In the genomic region with DNA sequence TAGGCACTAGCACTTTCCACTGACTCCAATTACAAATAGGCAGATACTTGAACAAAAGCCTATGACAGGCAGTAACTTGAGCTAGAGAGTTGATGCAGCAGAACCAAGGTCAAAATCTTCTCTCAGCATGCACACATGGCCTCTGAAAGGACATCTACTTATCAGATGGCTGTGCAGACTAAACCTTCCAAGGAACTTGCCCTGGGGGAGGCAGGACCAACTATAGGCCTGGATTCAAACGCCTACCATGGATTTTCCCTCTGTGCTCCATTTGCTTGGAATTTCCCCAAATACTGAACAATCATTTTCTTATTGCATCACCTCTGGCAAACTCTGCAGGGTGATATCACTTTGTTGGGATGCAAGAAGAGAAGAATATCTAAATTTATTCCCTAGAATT, we compare ENCODE assay signal across 9 mouse cellular contexts.
DNase-seq lines count a peak whose midpoint lies in the region; ATAC-seq and TF ChIP-seq lines count a peak whose summit lies in the region.
"Had no signal": no experiment of that assay in that cellular context is flagged by ENCODE, and none has a peak within 500 bp of the region (broad histone marks: within the 10 kb centered on the region; RNA-seq: fewer than 3 reads in every experiment).

No protein-coding gene starts in this region.

- CTCF ChIA-PET in Patski (lab: Charles Lee): no interaction called here

- H3K4me3 ChIP-seq in kidney, embryonic 15.5 days (replicated peaks): no peak overlapping the region
- H3K4me3 ChIP-seq in neural tube, embryonic 15.5 days (replicated peaks): no peak overlapping the region
- H3K4me3 ChIP-seq: midbrain, embryonic 10.5 days had no signal

- no peak overlapping the region for H3K27ac ChIP-seq in kidney, embryonic 15.5 days
- H3K27ac ChIP-seq in neural tube, embryonic 15.5 days (replicated peaks): no peak overlapping the region
- H3K27ac ChIP-seq: midbrain, embryonic 10.5 days had no signal

- H3K4me2 ChIP-seq in kidney, embryonic 15.5 days: no peak overlapping the region
- H3K4me2 ChIP-seq in neural tube, embryonic 15.5 days: no peak overlapping the region

- WGBS in kidney, embryonic 15.5 days: 37% methylated on average over 1 of the region's 1 CpGs
- WGBS in neural tube, embryonic 15.5 days: 81% methylated on average over 1 of the region's 1 CpGs

- no peak for DNase-seq in kidney, adult 11 months
- peak; percentile 61 for DNase-seq in Patski (ENCODE audit: low read depth, low spot score)
- peak; percentile 7 for DNase-seq in embryo, embryonic 9.5 days (ENCODE audit: extremely low spot score)
- peak; percentile 59 to 67 for DNase-seq in heart, postnatal 10 days
- DNase-seq in right cerebral cortex, postnatal 14 days: no peak

- POLR2A ChIA-PET in Patski (lab: Charles Lee): no interaction called here

- no peak for TF ChIP-seq CTCF in Patski (IDR thresholded peaks at IDR 0.05)

- no peaks in the 10 kb centered on the region for H3K4me1 ChIP-seq in kidney, embryonic 15.5 days
- no peaks in the 10 kb centered on the region for H3K4me1 ChIP-seq in neural tube, embryonic 15.5 days
- H3K4me1 ChIP-seq: midbrain, embryonic 10.5 days had no signal

- H3K9me3 ChIP-seq in kidney, embryonic 15.5 days (replicated peaks): no peaks in the 10 kb centered on the region
- H3K9me3 ChIP-seq in neural tube, embryonic 15.5 days (replicated peaks): no peaks in the 10 kb centered on the region
- H3K9me3 ChIP-seq: midbrain, embryonic 10.5 days had no signal

- H3K27me3 ChIP-seq in kidney, embryonic 15.5 days: no peaks in the 10 kb centered on the region
- H3K27me3 ChIP-seq in Patski: no peaks in the 10 kb centered on the region
- H3K27me3 ChIP-seq in neural tube, embryonic 15.5 days (replicated peaks): no peaks in the 10 kb centered on the region

- no peaks in the 10 kb centered on the region for H3K36me3 ChIP-seq in kidney, embryonic 15.5 days
- H3K36me3 ChIP-seq in neural tube, embryonic 15.5 days: no peaks in the 10 kb centered on the region
- H3K36me3 ChIP-seq: midbrain, embryonic 10.5 days had no signal

- peak; percentile 60 for ATAC-seq in kidney, embryonic 15.5 days (replicated peaks; ENCODE audit: low FRiP score)
- peak; percentile 73 for ATAC-seq in Patski
- no peak for ATAC-seq in neural tube, embryonic 15.5 days (ENCODE audit: low FRiP score)
- ATAC-seq in CD4-positive, CD25-positive, alpha-beta regulatory T cell, adult 4 months: no peak

- no peak overlapping the region for H3K9ac ChIP-seq in kidney, embryonic 15.5 days
- no peak overlapping the region for H3K9ac ChIP-seq in neural tube, embryonic 15.5 days (replicated peaks)

- in situ Hi-C loops in Patski (cut with MboI; ENCODE audit: low pct_unique_long_range_greater_than_20kb): no loop called here

- intact Hi-C loops in heart, postnatal 10 days (cut with DNase I): no loop called here

Comparison
In these comparisons a context has a peak if more than half of its experiments do, and no peak if none do; other contexts are left out.
1. ATAC-seq: peak in kidney, embryonic 15.5 days (single experiment) and Patski (single experiment); none in neural tube, embryonic 15.5 days (single experiment) and CD4-positive, CD25-positive, alpha-beta regulatory T cell, adult 4 months (single experiment).
2. DNase-seq: peak in Patski (single experiment), embryo, embryonic 9.5 days (single experiment) and heart, postnatal 10 days (2 of 2); none in kidney, adult 11 months (single experiment) and right cerebral cortex, postnatal 14 days (single experiment).